Mouse (Mus musculus): ENCODE data around the gene Pkn3.

GRCm38 (mm10) chr2:30048101-30048501, 29.4 kb upstream of the Pkn3 start:
- no peak for TF ChIP-seq CTCF (IDR thresholded peaks at IDR 0.05; ENCODE audit: extremely low read depth, insufficient read depth, low read length)
- no peak for TF ChIP-seq POLR2A (IDR thresholded peaks at IDR 0.05; ENCODE audit: extremely low read depth, insufficient read depth, low read length)

All from cortical plate, adult 2 months (tissue).